Mouse (Mus musculus): ENCODE data around the gene Rom1. TPM values are rescaled to one million over a fixed set of nuclear protein-coding genes. Genes with fewer than 3 reads are reported as not detected.

The Rom1 gene
- polyA plus RNA-seq, 1 experiment from 2014 or later: 2.5 TPM

DNA sequence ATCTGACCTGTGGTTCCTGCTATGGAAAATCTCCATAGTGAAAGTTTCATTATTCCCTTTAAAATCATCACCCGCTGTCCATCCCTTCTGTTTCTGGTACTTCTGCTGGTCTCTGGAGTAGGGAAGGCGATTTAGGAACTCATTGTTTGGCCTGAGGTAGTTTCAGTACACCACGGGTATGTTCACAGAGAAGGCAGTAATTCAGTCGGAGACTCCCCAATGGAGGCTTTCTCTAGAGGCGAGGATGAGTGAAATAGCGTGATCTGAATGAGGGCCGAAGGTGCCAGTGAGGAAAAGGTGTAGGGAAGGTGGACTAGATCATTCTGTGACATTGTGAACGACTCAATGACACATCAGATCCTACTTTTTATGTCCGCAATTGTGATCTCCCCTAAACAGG, 25.0 kb upstream of the Rom1 start:
- 3% methylated on average over 9 of the region's 9 CpGs for WGBS (ENCODE audit: insufficient replicate concordance)
- ATAC-seq: no peak
- DNase-seq: no peak
- Histone ChIP-seq H3K9ac (replicated peaks) (peak overlapping the region; percentile 78), H3K27ac (ENCODE audit: low read depth) (peak overlapping the region; percentile 79), H3K4me2 (ENCODE audit: low read depth, low read length) (peak overlapping the region; percentile 89), H3K4me1 (ENCODE audit: insufficient read depth) (peaks cover 17% of the 10 kb centered on the region), H3K4me3 (ENCODE audit: low read depth, low read length) (peak overlapping the region; percentile 82), H3K27me3 (ENCODE audit: insufficient read depth, low read length) (no peaks in the 10 kb centered on the region), H3K36me3 (replicated peaks; ENCODE audit: insufficient read depth, low read length) (peaks cover 51% of the 10 kb centered on the region), H3K9me3 (ENCODE audit: low read length) (no peaks in the 10 kb centered on the region)
- TF ChIP-seq CTCF (IDR thresholded peaks at IDR 0.05; ENCODE audit: low read depth): no peak
- no peak for TF ChIP-seq EP300 (IDR thresholded peaks at IDR 0.05; ENCODE audit: low read depth)

- 2% methylated on average over 46 of the region's 46 CpGs for WGBS (ENCODE audit: insufficient replicate concordance)
- H3K4me3 ChIP-seq (ENCODE audit: low read depth, low read length): peak within 1 kb of the TSS; percentile 82
- peaks cover 17% of the 10 kb centered on the region for H3K4me1 ChIP-seq (ENCODE audit: insufficient read depth)
- H3K4me2 ChIP-seq (ENCODE audit: low read depth, low read length): peak within 1 kb of the TSS; percentile 89
- DNase-seq (peak; percentile 91), ATAC-seq (peak; percentile 96)
- TF ChIP-seq EP300 (IDR thresholded peaks at IDR 0.05; ENCODE audit: low read depth): peak; percentile 82
- TF ChIP-seq CTCF (IDR thresholded peaks at IDR 0.05; ENCODE audit: low read depth): 0 out of 2 replicates have a peak, but pooled peaks have one; percentile 19
- H3K27ac ChIP-seq (ENCODE audit: low read depth): peak within 1 kb of the TSS; percentile 79
- H3K27me3 ChIP-seq (ENCODE audit: insufficient read depth, low read length): no peaks in the 10 kb centered on the region
- H3K36me3 ChIP-seq (replicated peaks; ENCODE audit: insufficient read depth, low read length): peaks cover 54% of the 10 kb centered on the region
- peak within 1 kb of the TSS; percentile 78 for H3K9ac ChIP-seq (replicated peaks)
- no peaks in the 10 kb centered on the region for H3K9me3 ChIP-seq (ENCODE audit: low read length)
Observed at GRCm38 (mm10) chr19:8953135-8954039, 24.2 kb upstream of the Rom1 start, which contains the start of gene Tut1. Tut1 (plus strand) TSS chr19:8953847.

- 88% methylated on average over 9 of the region's 9 CpGs for whole genome bisulfite sequencing (ENCODE audit: insufficient replicate concordance)
- peaks cover 59% of the 10 kb centered on the region for H3K36me3 ChIP-seq (replicated peaks; ENCODE audit: insufficient read depth, low read length)
- DNase-seq (no peak), ATAC-seq (no peak)
- no peak for TF ChIP-seq CTCF (IDR thresholded peaks at IDR 0.05; ENCODE audit: low read depth)
- TF ChIP-seq EP300 (IDR thresholded peaks at IDR 0.05; ENCODE audit: low read depth): no peak
- no peak overlapping the region for H3K4me3 ChIP-seq (ENCODE audit: low read depth, low read length)
- H3K4me1 ChIP-seq (ENCODE audit: insufficient read depth): peaks cover 17% of the 10 kb centered on the region
- peak overlapping the region; percentile 89 for H3K4me2 ChIP-seq (ENCODE audit: low read depth, low read length)
- H3K9ac ChIP-seq (replicated peaks): 0 out of 2 replicates have a peak overlapping the region, but pooled peaks have one; percentile 16
- H3K27me3 ChIP-seq (ENCODE audit: insufficient read depth, low read length): no peaks in the 10 kb centered on the region
- no peaks in the 10 kb centered on the region for H3K9me3 ChIP-seq (ENCODE audit: low read length)
- H3K27ac ChIP-seq (ENCODE audit: low read depth): no peak overlapping the region
Observed at GRCm38 (mm10) chr19:8952241-8952640, 23.1 kb upstream of the Rom1 start.

DNA sequence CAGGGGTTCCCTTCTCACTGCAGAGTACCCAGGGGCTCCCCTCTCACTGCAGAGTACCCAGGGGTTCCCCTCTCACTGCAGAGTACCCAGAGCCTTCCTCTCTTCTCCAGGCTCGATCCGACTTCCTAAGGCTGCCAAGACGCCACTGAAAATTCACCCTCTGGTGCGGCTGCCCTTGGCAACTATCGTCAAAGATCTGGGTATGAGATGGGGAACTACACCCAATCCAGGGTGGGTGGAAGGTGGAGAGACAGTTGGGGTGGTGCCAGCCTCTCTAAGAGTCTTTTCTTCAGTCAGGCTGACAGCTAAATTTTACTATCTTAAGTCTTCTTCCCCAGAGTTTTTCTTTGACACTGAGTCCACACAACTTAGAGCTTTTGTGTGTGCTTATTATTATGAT, 21.0 kb upstream of the Rom1 start:
- Histone ChIP-seq H3K4me3 (ENCODE audit: low read depth, low read length) (no peak overlapping the region), H3K36me3 (replicated peaks; ENCODE audit: insufficient read depth, low read length) (peaks cover 66% of the 10 kb centered on the region), H3K9ac (replicated peaks) (no peak overlapping the region), H3K27me3 (ENCODE audit: insufficient read depth, low read length) (no peaks in the 10 kb centered on the region), H3K27ac (ENCODE audit: low read depth) (no peak overlapping the region), H3K4me1 (ENCODE audit: insufficient read depth) (peaks cover 23% of the 10 kb centered on the region), H3K9me3 (ENCODE audit: low read length) (no peaks in the 10 kb centered on the region), H3K4me2 (ENCODE audit: low read depth, low read length) (no peak overlapping the region)
- ATAC-seq (no peak), DNase-seq (no peak)
- TF ChIP-seq EP300 (IDR thresholded peaks at IDR 0.05; ENCODE audit: low read depth) (no peak), CTCF (IDR thresholded peaks at IDR 0.05; ENCODE audit: low read depth) (no peak)
- WGBS (ENCODE audit: insufficient replicate concordance): 89% methylated on average over 5 of the region's 5 CpGs

- H3K4me2 ChIP-seq (ENCODE audit: low read depth, low read length): no peak overlapping the region
- 65% methylated on average over 7 of the region's 7 CpGs for WGBS (ENCODE audit: insufficient replicate concordance)
- no peak overlapping the region for H3K9ac ChIP-seq (replicated peaks)
- no peaks in the 10 kb centered on the region for H3K27me3 ChIP-seq (ENCODE audit: insufficient read depth, low read length)
- no peaks in the 10 kb centered on the region for H3K9me3 ChIP-seq (ENCODE audit: low read length)
- ATAC-seq (no peak), DNase-seq (no peak)
- TF ChIP-seq EP300 (IDR thresholded peaks at IDR 0.05; ENCODE audit: low read depth): no peak
- no peak for TF ChIP-seq CTCF (IDR thresholded peaks at IDR 0.05; ENCODE audit: low read depth)
- H3K27ac ChIP-seq (ENCODE audit: low read depth): no peak overlapping the region; the same call in 1 of the 2 replicates
- H3K4me1 ChIP-seq (ENCODE audit: insufficient read depth): peaks cover 28% of the 10 kb centered on the region
- peaks cover 71% of the 10 kb centered on the region for H3K36me3 ChIP-seq (replicated peaks; ENCODE audit: insufficient read depth, low read length)
- H3K4me3 ChIP-seq (ENCODE audit: low read depth, low read length): no peak overlapping the region
Observed at GRCm38 (mm10) chr19:8946929-8947328, 17.8 kb upstream of the Rom1 start.

GRCm38 (mm10) chr19:8945251-8945650, 16.1 kb upstream of the Rom1 start:
- no peak overlapping the region for H3K9ac ChIP-seq (replicated peaks)
- TF ChIP-seq CTCF (IDR thresholded peaks at IDR 0.05; ENCODE audit: low read depth) (0 out of 2 replicates have a peak, but pooled peaks have one; percentile 3), EP300 (IDR thresholded peaks at IDR 0.05; ENCODE audit: low read depth) (no peak)
- H3K4me2 ChIP-seq (ENCODE audit: low read depth, low read length): peak overlapping the region; percentile 77
- peak overlapping the region; percentile 99 for H3K27ac ChIP-seq (ENCODE audit: low read depth)
- H3K36me3 ChIP-seq (replicated peaks; ENCODE audit: insufficient read depth, low read length): peaks cover 57% of the 10 kb centered on the region
- H3K4me3 ChIP-seq (ENCODE audit: low read depth, low read length): 0 out of 2 replicates have a peak overlapping the region, but pooled peaks have one; percentile 90
- H3K27me3 ChIP-seq (ENCODE audit: insufficient read depth, low read length): no peaks in the 10 kb centered on the region
- DNase-seq (no peak), ATAC-seq (peak; percentile 9; the same call in 1 of the 2 replicates)
- WGBS (ENCODE audit: insufficient replicate concordance): 59% methylated on average over 6 of the region's 6 CpGs
- no peaks in the 10 kb centered on the region for H3K9me3 ChIP-seq (ENCODE audit: low read length)
- H3K4me1 ChIP-seq (ENCODE audit: insufficient read depth): peaks cover 38% of the 10 kb centered on the region
